Mouse (Mus musculus) yolk sac, embryonic 10.5 days (tissue): ENCODE measurements around the gene Zbtb34.
A peak's percentile ranks its signal among the peaks of the same experiment; 100 is the strongest.

Experiments used
- DNase-seq: peaks from one replicate; pipeline ENCODE4 v3.0.0-alpha.2; 2017; ENCODE audit warnings: low spot score

Gene Zbtb34

DNA sequence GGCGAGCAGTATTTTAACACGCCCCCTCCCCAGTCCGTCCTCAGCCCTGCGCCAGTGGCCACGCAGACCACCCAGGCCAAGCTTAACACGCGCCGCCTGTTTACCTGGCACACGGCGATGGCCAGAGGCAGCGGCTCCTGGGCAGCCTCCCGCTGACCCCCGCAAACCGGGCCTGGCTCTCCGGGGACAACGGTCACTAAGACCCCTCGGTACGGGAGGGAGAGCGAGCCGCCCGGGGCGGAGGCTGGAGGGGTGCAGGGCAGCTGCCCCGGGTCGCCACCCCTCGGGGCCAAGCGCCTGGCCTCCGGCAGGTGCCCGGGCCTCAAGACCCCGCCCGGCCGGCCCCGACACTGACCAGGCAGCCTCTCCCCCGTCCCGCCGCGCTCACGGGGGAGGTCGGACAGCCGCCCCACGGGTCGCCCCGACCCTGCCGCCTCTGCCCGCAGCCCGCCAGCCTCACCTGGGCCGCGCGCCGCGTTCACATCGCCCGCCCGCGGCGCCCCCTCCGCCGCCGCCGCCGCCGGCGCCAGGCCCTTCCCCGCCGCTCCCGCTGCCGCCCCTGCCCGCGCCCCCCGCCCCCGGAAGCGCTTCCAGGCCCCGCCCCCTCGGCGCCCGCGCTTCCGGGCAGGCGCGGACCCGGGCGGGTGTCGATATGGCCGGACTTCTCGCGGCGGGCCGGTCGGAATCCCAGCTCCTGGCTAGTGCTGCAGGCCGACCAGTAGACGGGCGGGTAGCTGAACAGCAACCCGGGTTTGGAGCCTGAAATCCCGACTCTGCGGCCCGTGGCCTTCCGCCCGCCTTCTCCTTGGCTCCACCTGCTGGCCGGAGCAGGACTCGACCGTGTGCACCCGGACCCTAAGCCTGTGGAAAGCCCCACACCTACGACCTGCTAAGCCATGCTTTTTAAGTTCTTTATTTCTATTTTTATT, at the start of gene Zbtb34:
Gene Zbtb34 (minus strand): TSS at position 554 of the 929 bp plus-strand sequence.
- peak; percentile 74 for DNase-seq

DNA sequence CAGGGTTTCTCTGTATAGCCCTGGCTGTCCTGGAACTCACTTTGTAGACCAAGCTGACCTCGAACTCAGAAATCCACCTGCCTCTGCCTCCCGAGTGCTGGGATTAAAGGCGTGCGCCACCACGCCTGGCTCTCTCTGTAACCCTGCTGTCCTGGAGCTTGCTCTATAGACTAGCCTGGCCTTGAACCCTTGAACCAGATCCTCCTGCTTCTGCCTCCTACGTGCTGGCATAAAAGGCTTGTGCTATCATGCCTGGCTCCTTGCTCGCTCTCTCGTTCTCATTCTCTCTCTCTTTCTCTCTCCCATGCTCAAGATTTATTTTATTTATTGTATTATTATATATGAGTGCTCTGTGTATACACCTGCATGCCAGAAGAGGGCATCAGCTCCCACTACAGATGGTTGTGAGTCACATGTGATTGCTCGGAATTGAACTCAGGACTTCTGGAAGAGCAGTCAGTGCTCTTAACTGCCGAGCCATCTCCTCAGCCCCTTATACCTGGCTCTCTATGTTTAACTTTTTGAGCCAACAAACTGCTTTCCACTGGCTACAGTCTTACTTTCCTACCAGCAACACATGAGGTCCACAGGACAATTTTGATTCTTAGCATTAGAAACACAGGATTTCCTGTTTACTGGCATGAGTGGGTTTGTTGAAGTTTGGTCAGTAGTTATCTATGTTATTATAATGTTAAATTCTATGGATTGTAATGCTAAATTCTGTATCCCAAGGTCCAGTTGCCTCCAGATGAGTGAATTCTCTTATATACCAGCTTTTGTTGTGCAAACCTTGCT, 47.0 kb upstream of the Zbtb34 start:
- DNase-seq: no peak

DNA sequence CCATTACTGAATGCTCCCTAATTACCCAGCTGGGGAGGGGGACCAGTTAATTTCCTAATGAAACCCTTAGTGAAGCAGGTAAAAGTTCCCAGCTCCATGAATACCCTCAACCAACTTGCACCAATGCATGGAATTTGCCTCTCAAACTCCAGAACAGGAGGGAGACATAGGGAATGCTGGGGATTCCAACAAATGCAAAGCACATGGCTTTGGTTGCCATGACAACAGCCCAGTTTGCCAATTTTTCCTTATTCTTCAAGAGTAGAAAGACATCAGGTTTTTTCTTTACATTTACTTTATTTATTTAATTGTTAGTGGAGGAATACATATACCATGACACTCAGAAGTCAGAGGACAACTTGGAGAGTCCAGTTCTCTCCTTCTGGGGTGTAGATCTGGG, 44.8 kb upstream of the Zbtb34 start:
- DNase-seq: no peak

GRCm38 (mm10) chr2:33468466-33469097, 37.5 kb upstream of the Zbtb34 start, which contains the start of gene Zbtb43:
TSS of gene Zbtb43 (minus strand) at chr2:33468559.
- peak; percentile 96 for DNase-seq

DNA sequence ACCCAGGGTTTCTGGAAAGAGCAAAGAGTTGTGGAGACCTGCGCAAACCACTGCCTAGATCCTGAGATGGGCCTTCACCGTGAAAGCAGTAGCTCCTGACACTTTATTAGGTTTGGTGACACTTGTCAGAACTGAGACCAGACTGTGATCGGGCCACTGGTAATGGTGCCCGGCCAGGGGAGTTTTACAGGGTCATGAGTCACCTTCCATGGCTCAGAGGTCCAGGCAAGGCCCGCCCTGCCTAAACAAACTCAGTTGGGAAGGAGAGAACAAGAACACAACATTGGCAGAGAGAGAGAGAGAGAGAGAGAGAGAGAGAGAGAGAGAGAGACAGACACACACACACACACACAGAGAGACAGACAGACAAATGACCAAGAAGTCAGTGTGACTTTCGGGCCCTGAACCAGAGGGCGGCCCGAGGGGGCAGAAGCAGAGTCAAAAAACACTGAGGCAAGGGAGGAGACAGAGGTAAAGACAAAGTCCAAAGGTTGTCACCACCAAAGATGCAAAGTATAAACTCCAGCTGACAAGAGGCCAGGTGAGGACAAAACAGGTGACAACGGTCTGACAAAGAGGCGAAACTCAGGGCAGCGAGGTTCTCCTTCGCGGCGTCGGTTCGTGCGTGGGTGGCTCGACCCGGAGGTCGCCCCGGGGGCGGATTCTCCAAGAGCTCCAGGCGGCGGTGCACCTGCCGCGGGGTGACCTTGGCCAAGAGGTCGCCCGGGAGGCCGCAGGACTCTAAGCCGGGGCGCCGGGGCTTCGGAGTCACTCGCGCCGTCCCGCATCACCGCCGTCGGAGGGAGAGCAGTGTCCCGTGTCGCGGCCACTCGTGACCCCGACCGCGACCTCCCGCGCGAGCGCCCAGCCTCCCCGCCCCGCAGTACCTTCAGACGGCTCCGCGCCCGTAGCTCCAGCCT, 36.7 kb upstream of the Zbtb34 start:
- DNase-seq: peak; percentile 77

DNA sequence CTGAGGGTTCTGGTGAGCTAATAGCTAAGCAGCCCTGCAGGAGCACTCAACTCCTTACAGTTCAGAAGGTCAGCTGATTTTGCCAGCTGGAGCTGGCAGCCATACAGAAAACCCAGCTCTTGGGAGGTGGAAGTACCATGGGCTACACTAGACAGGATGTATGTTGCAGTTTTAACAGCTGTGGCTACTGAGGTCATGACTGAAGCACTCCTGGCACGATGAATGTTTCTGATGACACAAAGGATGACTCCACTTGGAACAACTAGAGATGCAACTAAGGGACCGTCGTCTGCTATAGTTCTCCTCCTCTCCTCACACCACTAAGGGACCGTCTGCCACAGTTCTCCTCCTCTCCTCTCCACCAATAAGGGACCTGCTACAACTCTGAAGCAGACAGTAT, 34.8 kb upstream of the Zbtb34 start:
- DNase-seq: no peak

DNA sequence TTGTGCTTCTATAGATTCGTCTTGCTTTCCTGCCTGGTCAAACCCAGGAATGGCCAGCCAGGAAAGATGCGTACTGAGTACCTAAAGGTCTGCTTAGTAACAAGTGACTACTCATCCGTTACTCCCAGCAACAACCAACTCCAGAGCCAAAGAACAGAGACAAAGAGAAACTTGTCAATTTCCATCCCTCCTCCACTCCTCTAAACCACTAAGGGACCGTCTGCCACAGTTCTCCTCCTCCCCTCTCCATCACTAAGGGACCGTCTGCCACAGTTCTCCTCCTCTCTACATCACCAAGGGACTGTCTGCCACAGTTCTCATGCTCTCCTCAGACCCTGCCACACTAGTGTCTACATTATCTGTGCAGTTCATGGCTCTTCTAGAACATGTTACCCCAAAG, 34.1 kb upstream of the Zbtb34 start:
- DNase-seq: no peak

- no peak for DNase-seq
Measured at GRCm38 (mm10) chr2:33462066-33462465, 30.9 kb upstream of the Zbtb34 start.

- DNase-seq: no peak
Measured at GRCm38 (mm10) chr2:33461066-33461465, 29.9 kb upstream of the Zbtb34 start.

- DNase-seq: no peak
Measured at GRCm38 (mm10) chr2:33459660-33460059, 28.5 kb upstream of the Zbtb34 start.

DNA sequence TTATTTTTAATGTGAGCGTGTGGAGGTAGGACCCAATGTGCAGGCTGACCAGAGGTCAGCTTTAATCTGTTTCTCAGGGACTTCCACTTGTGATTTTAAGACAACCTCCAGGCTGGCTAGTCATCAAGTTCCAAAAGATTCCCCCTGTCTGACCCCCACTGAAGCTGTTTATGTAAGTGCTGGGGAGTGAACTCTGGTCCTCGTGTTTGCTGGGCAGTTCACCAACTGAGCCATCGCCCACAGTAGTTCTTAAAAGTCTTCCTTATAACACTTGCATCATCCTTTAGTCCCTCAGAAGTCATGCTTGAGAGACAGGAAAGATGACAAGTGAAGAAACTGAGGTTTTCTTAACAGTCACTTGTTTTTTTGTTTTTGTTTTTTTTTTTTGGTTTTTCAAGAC, 25.6 kb upstream of the Zbtb34 start:
- DNase-seq: no peak

- DNase-seq: no peak
Measured at GRCm38 (mm10) chr2:33456242-33456641, 25.1 kb upstream of the Zbtb34 start.

- DNase-seq: no peak
Measured at GRCm38 (mm10) chr2:33455350-33455749, 24.2 kb upstream of the Zbtb34 start.

DNA sequence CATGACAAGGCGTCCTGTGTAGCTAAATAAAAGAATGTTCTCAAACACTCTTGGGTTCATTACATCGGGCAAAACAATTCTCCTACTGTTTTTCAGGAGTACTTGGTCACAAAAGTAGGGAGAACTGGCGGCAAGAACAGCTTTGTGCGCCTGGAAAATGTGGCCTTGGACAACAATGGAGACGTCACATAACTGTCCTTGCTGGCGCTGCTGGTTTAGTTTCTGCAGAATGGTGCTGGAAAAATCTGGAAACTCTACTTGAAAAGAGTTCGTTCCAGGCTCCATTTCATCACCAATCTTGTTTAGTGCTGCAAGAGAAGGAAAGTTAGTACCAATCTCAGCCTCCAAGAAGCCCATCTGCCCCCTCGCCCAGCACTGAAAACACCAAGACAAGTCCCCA, 23.7 kb upstream of the Zbtb34 start:
- DNase-seq: no peak

DNA sequence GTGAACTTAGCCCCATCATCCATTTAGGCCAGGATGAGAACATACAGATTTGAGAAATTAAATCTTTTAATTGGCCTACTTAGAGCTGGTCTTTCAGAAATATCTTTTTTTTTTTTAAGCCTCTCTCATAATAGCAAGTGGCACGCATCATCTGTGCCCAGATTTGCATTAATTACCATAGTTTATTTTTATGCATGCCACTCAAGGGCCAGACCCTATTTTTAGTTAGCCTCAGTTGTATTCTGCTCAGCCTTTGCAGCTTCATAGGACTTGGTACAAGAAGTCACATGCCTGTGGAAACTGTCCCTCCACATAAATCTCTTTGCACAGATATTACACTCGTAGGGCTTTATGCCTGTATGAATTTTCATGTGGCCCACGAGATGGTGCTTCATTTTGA, 22.4 kb upstream of the Zbtb34 start:
- DNase-seq: no peak

GRCm38 (mm10) chr2:33452721-33453120, 21.6 kb upstream of the Zbtb34 start:
- no peak for DNase-seq

- peak; percentile 43 for DNase-seq
Measured at GRCm38 (mm10) chr2:33452140-33452539, 21.0 kb upstream of the Zbtb34 start.

GRCm38 (mm10) chr2:33451038-33451978, 20.2 kb upstream of the Zbtb34 start:
- no peak for DNase-seq

DNA sequence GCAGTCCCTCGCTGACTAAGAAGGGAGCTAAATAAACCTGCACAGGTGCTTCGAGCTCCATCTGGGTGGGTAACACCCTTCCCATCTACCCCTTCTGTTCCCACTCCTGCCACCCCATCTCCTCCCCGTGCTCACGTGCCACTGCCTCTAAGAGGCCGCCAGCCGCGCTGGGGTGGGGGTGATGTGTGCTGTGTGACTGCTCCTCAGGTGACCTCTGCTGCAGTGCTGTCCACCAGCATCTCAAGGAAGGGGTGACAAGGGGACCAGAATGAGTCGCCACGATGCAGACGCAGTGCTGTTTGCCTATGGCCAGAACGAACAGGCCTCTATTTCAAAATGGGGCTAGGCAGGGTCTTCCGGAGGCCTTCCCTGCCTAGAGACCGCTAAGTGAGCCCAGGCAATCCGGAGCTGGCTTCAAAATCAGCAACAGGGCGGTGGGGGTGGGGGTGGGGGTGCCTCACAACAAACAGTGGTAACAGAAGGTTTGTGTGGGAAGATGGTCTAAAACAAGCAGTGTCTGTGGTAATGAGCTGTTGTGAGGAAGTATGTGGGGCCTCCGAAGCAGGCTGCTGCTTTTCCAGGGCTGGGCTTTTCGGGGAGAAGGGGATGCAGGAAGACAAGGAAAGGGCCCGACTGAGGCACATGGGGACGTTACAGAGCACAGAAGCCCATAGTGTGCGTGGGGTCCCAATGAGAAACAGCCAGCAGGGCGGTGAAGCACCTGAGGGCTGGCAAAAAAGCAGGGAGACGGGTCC, 18.2 kb upstream of the Zbtb34 start:
- no peak for DNase-seq

GRCm38 (mm10) chr2:33446796-33447195, 15.7 kb upstream of the Zbtb34 start:
- peak; percentile 47 for DNase-seq
